Mouse (Mus musculus): ENCODE results near the gene Slc25a39.

GRCm38 (mm10) chr11:102365699-102366098 lies 42.0 kb downstream of the Slc25a39 start:
- TF ChIP-seq POLR2A (IDR thresholded peaks at IDR 0.05; ENCODE audit: control insufficient read depth, low read depth, low read length) = no peak
- no peak for TF ChIP-seq CTCF (IDR thresholded peaks at IDR 0.05; ENCODE audit: control insufficient read depth, insufficient read depth, insufficient replicate concordance, low read depth, low read length)

Data from testis, adult 2 months (tissue).